Mouse (Mus musculus) myocyte (in vitro differentiated cells): ENCODE data around the gene Impg2.

Source experiments
- CEBPB ChIP-seq: IDR thresholded peaks from 2 replicates; pipeline ENCODE4 v1.6.1; 2011; ENCODE audit warnings: mild to moderate bottlenecking, moderate library complexity; ENCODE audit not compliant: poor library complexity, insufficient read depth, severe bottlenecking
- E2F4 ChIP-seq: IDR thresholded peaks from one replicate; pipeline ENCODE4 v1.6.1; 2011; ENCODE audit warnings: mild to moderate bottlenecking, control low read depth, moderate library complexity; ENCODE audit not compliant: insufficient read depth
- MYOD1 ChIP-seq, 3 experiments: IDR thresholded peaks; one replicate each; pipeline ENCODE4 v1.6.1; 2011; ENCODE audit warnings: control low read depth in 2 of 3, low read depth in 2 of 3, mild to moderate bottlenecking in 2 of 3, moderate library complexity in 1 of 3; ENCODE audit not compliant: insufficient read length in 2 of 3, control insufficient read depth in 1 of 3
- MYOG ChIP-seq, 3 experiments: IDR thresholded peaks; one replicate each; pipeline ENCODE4 v1.6.1; 2011; ENCODE audit warnings: control low read depth in 2 of 3, low read depth in 2 of 3, mild to moderate bottlenecking in 2 of 3; ENCODE audit not compliant: insufficient read length in 2 of 3, control insufficient read depth in 1 of 3, insufficient read depth in 1 of 3
- POLR2A ChIP-seq: IDR thresholded peaks from one replicate; pipeline ENCODE4 v1.6.1; 2011; ENCODE audit warnings: low read depth, mild to moderate bottlenecking, control low read depth, moderate library complexity; ENCODE audit not compliant: insufficient read length
- POLR2AphosphoS2 ChIP-seq: IDR thresholded peaks from one replicate; pipeline ENCODE4 v1.6.1; 2011; ENCODE audit warnings: low read depth, control low read depth; ENCODE audit not compliant: insufficient read length
- TCF12 ChIP-seq: IDR thresholded peaks from one replicate; pipeline ENCODE4 v1.6.1; 2011; ENCODE audit warnings: mild to moderate bottlenecking, control low read depth; ENCODE audit not compliant: poor library complexity, insufficient read depth, severe bottlenecking
- TCF3 ChIP-seq: IDR thresholded peaks from one replicate; pipeline ENCODE4 v1.6.1; 2011; ENCODE audit warnings: low read depth, control low read depth; ENCODE audit not compliant: insufficient read length
- USF1 ChIP-seq: IDR thresholded peaks from one replicate; pipeline ENCODE4 v1.6.1; 2011; ENCODE audit warnings: low read depth, mild to moderate bottlenecking, control low read depth, moderate library complexity

DNA sequence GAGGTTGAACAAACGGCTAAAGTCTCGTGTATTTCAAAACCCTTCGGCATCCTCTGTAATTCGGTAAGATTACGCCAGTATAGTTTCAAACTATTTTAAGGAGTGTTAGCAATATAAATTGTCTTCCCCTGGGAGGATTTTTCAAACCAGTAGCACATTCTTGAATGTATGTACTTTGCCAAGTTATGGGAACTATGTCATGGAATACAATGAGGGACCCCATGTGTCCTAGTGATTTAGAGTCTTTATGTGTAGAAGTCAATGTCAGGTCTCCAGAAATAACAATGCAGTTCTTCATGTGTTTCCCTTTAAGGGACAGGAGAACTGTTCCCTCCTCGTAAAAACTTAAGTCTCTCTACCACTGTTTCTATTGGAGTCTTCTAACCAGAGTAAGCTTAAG is 94.1 kb downstream of the Impg2 start:
- TF ChIP-seq USF1, result no peak
- no peak for TF ChIP-seq POLR2A
- no peak for TF ChIP-seq E2F4
- no peak for TF ChIP-seq MYOD1 (IDR thresholded peaks at IDR 0.05; ENCODE audit: control insufficient read depth in 1 of 3, insufficient read length in 2 of 3, low read depth in 2 of 3)
- no peak for TF ChIP-seq MYOG (IDR thresholded peaks at IDR 0.05; ENCODE audit: control insufficient read depth in 1 of 3, insufficient read depth in 1 of 3, insufficient read length in 2 of 3, low read depth in 2 of 3)
- TF ChIP-seq POLR2AphosphoS2, result no peak
- TF ChIP-seq TCF3, result no peak
- no peak for TF ChIP-seq TCF12
- no peak for TF ChIP-seq CEBPB
